Mouse (Mus musculus): ENCODE results near the gene Vrtn. TPM values are rescaled to one million over a fixed set of nuclear protein-coding genes. Genes with fewer than 3 reads are reported as not detected.

Vrtn gene
- polyA plus RNA-seq (2014; fragmentation: Nextera tagmentation; extraction: Ambion mirVana): not detected in 2 replicates

- 9% methylated on average over 9 of the region's 9 CpGs for WGBS
- Histone ChIP-seq H3K27ac (ENCODE audit: low read depth, low read length) (no peak within 1 kb of the TSS), H3K9me3 (ENCODE audit: control insufficient read depth, low read length) (no peaks in the 10 kb centered on the region), H3K9ac (ENCODE audit: low read depth, low read length) (no peak within 1 kb of the TSS), H3K4me1 (replicated peaks; ENCODE audit: control insufficient read depth, insufficient read depth, low read length) (no peaks in the 10 kb centered on the region), H3K4me3 (ENCODE audit: low read depth, low read length) (no peak within 1 kb of the TSS), H3K4me2 (no peak within 1 kb of the TSS), H3K27me3 (replicated peaks; ENCODE audit: control insufficient read depth, insufficient read depth, low read length) (peaks cover 45% of the 10 kb centered on the region), H3K36me3 (ENCODE audit: control insufficient read depth, insufficient read depth, low read length) (no peaks in the 10 kb centered on the region)
- DNase-seq (ENCODE audit: low spot score) (no peak), ATAC-seq (replicated peaks; ENCODE audit: low FRiP score) (no peak)
Measured at GRCm38 (mm10) chr12:84640654-84641053, at the start of gene Vrtn. Vrtn (plus strand) TSS chr12:84641019.

GRCm38 (mm10) chr12:84598324-84598723 lies 42.5 kb upstream of the Vrtn start:
- 20% methylated on average over 8 of the region's 8 CpGs for WGBS
- no peak overlapping the region for H3K4me2 ChIP-seq
- H3K36me3 ChIP-seq (ENCODE audit: control insufficient read depth, insufficient read depth, low read length): no peaks in the 10 kb centered on the region
- ATAC-seq (replicated peaks; ENCODE audit: low FRiP score): no peak
- no peak overlapping the region for H3K27ac ChIP-seq (ENCODE audit: low read depth, low read length)
- no peak for DNase-seq (ENCODE audit: low spot score)
- H3K4me3 ChIP-seq (ENCODE audit: low read depth, low read length): no peak overlapping the region
- H3K4me1 ChIP-seq (replicated peaks; ENCODE audit: control insufficient read depth, insufficient read depth, low read length): no peaks in the 10 kb centered on the region
- peaks cover 14% of the 10 kb centered on the region for H3K27me3 ChIP-seq (replicated peaks; ENCODE audit: control insufficient read depth, insufficient read depth, low read length)
- no peaks in the 10 kb centered on the region for H3K9me3 ChIP-seq (ENCODE audit: control insufficient read depth, low read length)
- no peak overlapping the region for H3K9ac ChIP-seq (ENCODE audit: low read depth, low read length)

GRCm38 (mm10) chr12:84604001-84604400 lies 36.8 kb upstream of the Vrtn start:
- H3K9me3 ChIP-seq (ENCODE audit: control insufficient read depth, low read length): no peaks in the 10 kb centered on the region
- no peak for DNase-seq (ENCODE audit: low spot score)
- no peak for ATAC-seq (replicated peaks; ENCODE audit: low FRiP score)
- WGBS: 79% methylated on average over 6 of the region's 7 CpGs
- H3K27ac ChIP-seq (ENCODE audit: low read depth, low read length): no peak overlapping the region
- no peaks in the 10 kb centered on the region for H3K4me1 ChIP-seq (replicated peaks; ENCODE audit: control insufficient read depth, insufficient read depth, low read length)
- H3K9ac ChIP-seq (ENCODE audit: low read depth, low read length): no peak overlapping the region
- H3K27me3 ChIP-seq (replicated peaks; ENCODE audit: control insufficient read depth, insufficient read depth, low read length): no peaks in the 10 kb centered on the region
- no peak overlapping the region for H3K4me2 ChIP-seq
- H3K4me3 ChIP-seq (ENCODE audit: low read depth, low read length): no peak overlapping the region
- no peaks in the 10 kb centered on the region for H3K36me3 ChIP-seq (ENCODE audit: control insufficient read depth, insufficient read depth, low read length)

- Histone ChIP-seq H3K4me2 (no peak overlapping the region), H3K27me3 (replicated peaks; ENCODE audit: control insufficient read depth, insufficient read depth, low read length) (no peaks in the 10 kb centered on the region), H3K9me3 (ENCODE audit: control insufficient read depth, low read length) (no peaks in the 10 kb centered on the region), H3K4me1 (replicated peaks; ENCODE audit: control insufficient read depth, insufficient read depth, low read length) (no peaks in the 10 kb centered on the region), H3K4me3 (ENCODE audit: low read depth, low read length) (no peak overlapping the region), H3K27ac (ENCODE audit: low read depth, low read length) (no peak overlapping the region), H3K36me3 (ENCODE audit: control insufficient read depth, insufficient read depth, low read length) (no peaks in the 10 kb centered on the region), H3K9ac (ENCODE audit: low read depth, low read length) (no peak overlapping the region)
- ATAC-seq (replicated peaks; ENCODE audit: low FRiP score) (no peak), DNase-seq (ENCODE audit: low spot score) (no peak)
- WGBS: 79% methylated on average over 7 of the region's 7 CpGs
Measured at GRCm38 (mm10) chr12:84605860-84606259, 35.0 kb upstream of the Vrtn start.

- no peak overlapping the region for H3K27ac ChIP-seq (ENCODE audit: low read depth, low read length)
Measured at GRCm38 (mm10) chr12:84611718-84612117, 29.1 kb upstream of the Vrtn start.

GRCm38 (mm10) chr12:84612518-84612917 lies 28.3 kb upstream of the Vrtn start:
- no peak overlapping the region for H3K27ac ChIP-seq (ENCODE audit: low read depth, low read length)
- 73% methylated on average over 8 of the region's 8 CpGs for WGBS
- H3K4me3 ChIP-seq (ENCODE audit: low read depth, low read length): no peak overlapping the region

More at GRCm38 (mm10) chr12:84611718-84612117, 29.1 kb upstream of the Vrtn start:
- H3K4me3 ChIP-seq (ENCODE audit: low read depth, low read length): no peak overlapping the region
- H3K4me2 ChIP-seq: no peak overlapping the region
- no peak for DNase-seq (ENCODE audit: low spot score)
- H3K9ac ChIP-seq (ENCODE audit: low read depth, low read length): no peak overlapping the region
- H3K4me1 ChIP-seq (replicated peaks; ENCODE audit: control insufficient read depth, insufficient read depth, low read length): no peaks in the 10 kb centered on the region
- no peaks in the 10 kb centered on the region for H3K9me3 ChIP-seq (ENCODE audit: control insufficient read depth, low read length)
- H3K36me3 ChIP-seq (ENCODE audit: control insufficient read depth, insufficient read depth, low read length): no peaks in the 10 kb centered on the region
- H3K27me3 ChIP-seq (replicated peaks; ENCODE audit: control insufficient read depth, insufficient read depth, low read length): no peaks in the 10 kb centered on the region
- WGBS: 84% methylated on average over 10 of the region's 10 CpGs
- ATAC-seq (replicated peaks; ENCODE audit: low FRiP score): no peak

GRCm38 (mm10) chr12:84614001-84614400 lies 26.8 kb upstream of the Vrtn start:
- DNase-seq (ENCODE audit: low spot score) (no peak), ATAC-seq (replicated peaks; ENCODE audit: low FRiP score) (no peak)
- no peaks in the 10 kb centered on the region for H3K4me1 ChIP-seq (replicated peaks; ENCODE audit: control insufficient read depth, insufficient read depth, low read length)
- no peaks in the 10 kb centered on the region for H3K27me3 ChIP-seq (replicated peaks; ENCODE audit: control insufficient read depth, insufficient read depth, low read length)
- H3K36me3 ChIP-seq (ENCODE audit: control insufficient read depth, insufficient read depth, low read length): no peaks in the 10 kb centered on the region
- no peaks in the 10 kb centered on the region for H3K9me3 ChIP-seq (ENCODE audit: control insufficient read depth, low read length)
- 83% methylated on average over 11 of the region's 11 CpGs for WGBS
- H3K4me2 ChIP-seq: no peak overlapping the region
- H3K27ac ChIP-seq (ENCODE audit: low read depth, low read length): no peak overlapping the region
- H3K4me3 ChIP-seq (ENCODE audit: low read depth, low read length): no peak overlapping the region
- no peak overlapping the region for H3K9ac ChIP-seq (ENCODE audit: low read depth, low read length)

More at GRCm38 (mm10) chr12:84612518-84612917, 28.3 kb upstream of the Vrtn start:
- Histone ChIP-seq H3K4me2 (no peak overlapping the region), H3K9me3 (ENCODE audit: control insufficient read depth, low read length) (no peaks in the 10 kb centered on the region), H3K27me3 (replicated peaks; ENCODE audit: control insufficient read depth, insufficient read depth, low read length) (no peaks in the 10 kb centered on the region), H3K36me3 (ENCODE audit: control insufficient read depth, insufficient read depth, low read length) (no peaks in the 10 kb centered on the region), H3K4me1 (replicated peaks; ENCODE audit: control insufficient read depth, insufficient read depth, low read length) (no peaks in the 10 kb centered on the region), H3K9ac (ENCODE audit: low read depth, low read length) (no peak overlapping the region)
- DNase-seq (ENCODE audit: low spot score) (no peak), ATAC-seq (replicated peaks; ENCODE audit: low FRiP score) (no peak)

GRCm38 (mm10) chr12:84614524-84614923 lies 26.3 kb upstream of the Vrtn start:
- no peak for DNase-seq (ENCODE audit: low spot score)
- H3K4me1 ChIP-seq (replicated peaks; ENCODE audit: control insufficient read depth, insufficient read depth, low read length): no peaks in the 10 kb centered on the region
- no peaks in the 10 kb centered on the region for H3K27me3 ChIP-seq (replicated peaks; ENCODE audit: control insufficient read depth, insufficient read depth, low read length)
- H3K27ac ChIP-seq (ENCODE audit: low read depth, low read length): no peak overlapping the region
- no peak overlapping the region for H3K4me3 ChIP-seq (ENCODE audit: low read depth, low read length)
- H3K9me3 ChIP-seq (ENCODE audit: control insufficient read depth, low read length): no peaks in the 10 kb centered on the region
- no peaks in the 10 kb centered on the region for H3K36me3 ChIP-seq (ENCODE audit: control insufficient read depth, insufficient read depth, low read length)
- H3K9ac ChIP-seq (ENCODE audit: low read depth, low read length): no peak overlapping the region
- no peak overlapping the region for H3K4me2 ChIP-seq
- ATAC-seq (replicated peaks; ENCODE audit: low FRiP score): no peak
- WGBS: 59% methylated on average over 7 of the region's 7 CpGs

- peak within 1 kb of the TSS; percentile 67 for H3K9ac ChIP-seq (ENCODE audit: low read depth, low read length)
- ATAC-seq (replicated peaks; ENCODE audit: low FRiP score) (peak; percentile 100), DNase-seq (ENCODE audit: low spot score) (peak; percentile 89)
- H3K4me1 ChIP-seq (replicated peaks; ENCODE audit: control insufficient read depth, insufficient read depth, low read length): no peaks in the 10 kb centered on the region
- H3K9me3 ChIP-seq (ENCODE audit: control insufficient read depth, low read length): no peaks in the 10 kb centered on the region
- peak within 1 kb of the TSS; percentile 62 for H3K4me2 ChIP-seq
- H3K27ac ChIP-seq (ENCODE audit: low read depth, low read length): no peak within 1 kb of the TSS
- no peaks in the 10 kb centered on the region for H3K27me3 ChIP-seq (replicated peaks; ENCODE audit: control insufficient read depth, insufficient read depth, low read length)
- WGBS: under 1% methylated on average over 34 of the region's 34 CpGs
- H3K36me3 ChIP-seq (ENCODE audit: control insufficient read depth, insufficient read depth, low read length): no peaks in the 10 kb centered on the region
- H3K4me3 ChIP-seq (ENCODE audit: low read depth, low read length): peak within 1 kb of the TSS; percentile 63
Measured at GRCm38 (mm10) chr12:84616977-84617630, 23.7 kb upstream of the Vrtn start, which contains the start of gene Abcd4. Abcd4 (minus strand) TSS chr12:84617413.
